Mouse (Mus musculus): Measurements from ENCODE around the gene Sipa1.

Sipa1 gene

GRCm38 (mm10) chr19:5641641-5642040, 21.9 kb downstream of the Sipa1 start:
- DNase-seq = no peak

- DNase-seq = no peak
Observed at GRCm38 (mm10) chr19:5641021-5641420, 22.5 kb downstream of the Sipa1 start.

GRCm38 (mm10) chr19:5640339-5640738, 23.2 kb downstream of the Sipa1 start:
- no peak for DNase-seq

GRCm38 (mm10) chr19:5638416-5639005, 25.0 kb downstream of the Sipa1 start:
- no peak for DNase-seq

- peak; percentile 94 for DNase-seq
Observed at GRCm38 (mm10) chr19:5637069-5638047, 26.1 kb downstream of the Sipa1 start, which contains the start of gene Rela. Gene Rela (plus strand): TSS chr19:5637483.

GRCm38 (mm10) chr19:5636571-5637041, 26.9 kb downstream of the Sipa1 start:
- peak; percentile 37 for DNase-seq

- no peak for DNase-seq
Observed at GRCm38 (mm10) chr19:5636036-5636570, 27.4 kb downstream of the Sipa1 start.

- DNase-seq = no peak
Observed at GRCm38 (mm10) chr19:5632120-5632519, 31.4 kb downstream of the Sipa1 start.

GRCm38 (mm10) chr19:5629907-5630306, 33.6 kb downstream of the Sipa1 start:
- no peak for DNase-seq

- no peak for DNase-seq
Observed at GRCm38 (mm10) chr19:5625311-5625710, 38.2 kb downstream of the Sipa1 start.

- no peak for DNase-seq
Observed at GRCm38 (mm10) chr19:5621884-5622283, 41.6 kb downstream of the Sipa1 start.

- DNase-seq = no peak
Observed at GRCm38 (mm10) chr19:5620007-5620406, 43.5 kb downstream of the Sipa1 start.

GRCm38 (mm10) chr19:5614953-5615352, 48.6 kb downstream of the Sipa1 start:
- DNase-seq = no peak

- no peak for DNase-seq
Observed at GRCm38 (mm10) chr19:5612762-5613411, 50.6 kb downstream of the Sipa1 start.

GRCm38 (mm10) chr19:5611973-5612372, 51.5 kb downstream of the Sipa1 start:
- peak; percentile 52 for DNase-seq

- peak; percentile 93 for DNase-seq
Observed at GRCm38 (mm10) chr19:5609547-5610404, 53.7 kb downstream of the Sipa1 start, which contains the start of gene Kat5. Gene Kat5 (minus strand): TSS chr19:5610237.

GRCm38 (mm10) chr19:5609171-5609546, 54.3 kb downstream of the Sipa1 start:
- DNase-seq = no peak

- no peak for DNase-seq
Observed at GRCm38 (mm10) chr19:5608707-5609106, 54.8 kb downstream of the Sipa1 start.

- DNase-seq = no peak
Observed at GRCm38 (mm10) chr19:5607705-5608410, 55.6 kb downstream of the Sipa1 start.

GRCm38 (mm10) chr19:5606196-5606595, 57.3 kb downstream of the Sipa1 start:
- DNase-seq = no peak

- DNase-seq = no peak
Observed at GRCm38 (mm10) chr19:5605126-5605525, 58.4 kb downstream of the Sipa1 start.
